Mouse (Mus musculus): ENCODE results near the gene Gm20662. TPM values are rescaled to one million over a fixed set of nuclear protein-coding genes. Genes with fewer than 3 reads are reported as not detected.

The Gm20662 gene
- polyA plus RNA-seq, 1 experiment from 2014 or later, result 0.84 TPM

DNA sequence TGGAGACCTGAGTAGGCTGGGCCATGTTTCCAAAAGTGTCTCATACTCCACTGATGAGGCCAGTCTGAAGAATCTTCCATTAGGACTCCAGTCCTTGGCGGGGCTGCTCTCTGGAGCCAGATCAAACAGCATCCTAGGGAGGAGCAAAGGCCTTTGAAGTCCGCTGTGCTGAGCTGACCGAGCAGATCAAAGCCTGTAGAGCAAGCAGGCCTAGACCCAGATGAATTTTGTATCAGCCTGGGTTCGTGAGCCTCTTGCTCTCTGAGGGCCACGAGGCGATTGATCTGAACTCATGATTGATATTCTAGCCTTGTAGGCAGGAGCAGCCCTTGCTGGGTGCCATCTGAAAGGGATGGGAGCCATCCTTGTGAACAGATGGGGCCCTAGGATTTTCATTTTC is 36.3 kb upstream of the Gm20662 start:
- Histone ChIP-seq H3K27me3 (ENCODE audit: control insufficient read depth, insufficient read depth, low read length) (no peaks in the 10 kb centered on the region), H3K9ac (replicated peaks; ENCODE audit: low read depth, low read length) (no peak overlapping the region), H3K4me1 (ENCODE audit: control insufficient read depth, insufficient read depth, low read length) (no peaks in the 10 kb centered on the region), H3K4me3 (ENCODE audit: low read depth, low read length) (no peak overlapping the region), H3K36me3 (ENCODE audit: control insufficient read depth, insufficient read depth, low read length) (peaks cover 27% of the 10 kb centered on the region; the same call in 1 of the 2 replicates), H3K27ac (ENCODE audit: low read length) (no peak overlapping the region), H3K9me3 (ENCODE audit: control insufficient read depth, low read depth, low read length) (no peaks in the 10 kb centered on the region), H3K4me2 (replicated peaks; ENCODE audit: low read depth, low read length) (no peak overlapping the region)
- ATAC-seq (ENCODE audit: insufficient number of reproducible peaks, insufficient read depth, low FRiP score, low read depth), result no peak
- 44% methylated on average over 6 of the region's 6 CpGs for WGBS

DNA sequence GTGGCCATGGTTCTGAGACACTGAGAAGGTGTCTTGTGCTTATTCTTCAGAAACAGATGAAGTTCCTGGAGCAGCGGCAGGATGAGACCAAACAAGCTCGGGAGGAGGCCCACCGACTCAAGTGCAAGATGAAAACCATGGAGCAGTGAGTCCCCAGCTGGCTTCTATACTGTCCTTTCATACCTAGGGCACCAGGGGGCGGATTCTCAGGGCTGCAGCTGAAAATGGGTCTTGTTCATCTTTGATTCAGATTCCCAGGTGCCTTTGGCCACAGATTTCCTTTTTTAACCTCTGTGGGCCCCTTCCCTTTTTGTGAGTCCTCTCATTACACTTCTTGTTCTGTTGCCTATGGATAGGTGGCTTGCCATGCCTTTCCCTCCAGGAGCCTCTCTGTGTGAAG is 35.2 kb upstream of the Gm20662 start:
- Histone ChIP-seq H3K4me1 (ENCODE audit: control insufficient read depth, insufficient read depth, low read length) (no peaks in the 10 kb centered on the region), H3K36me3 (ENCODE audit: control insufficient read depth, insufficient read depth, low read length) (peaks cover 27% of the 10 kb centered on the region; the same call in 1 of the 2 replicates), H3K9me3 (ENCODE audit: control insufficient read depth, low read depth, low read length) (no peaks in the 10 kb centered on the region), H3K9ac (replicated peaks; ENCODE audit: low read depth, low read length) (no peak overlapping the region), H3K27me3 (ENCODE audit: control insufficient read depth, insufficient read depth, low read length) (no peaks in the 10 kb centered on the region), H3K27ac (ENCODE audit: low read length) (no peak overlapping the region), H3K4me3 (ENCODE audit: low read depth, low read length) (no peak overlapping the region), H3K4me2 (replicated peaks; ENCODE audit: low read depth, low read length) (no peak overlapping the region)
- ATAC-seq (ENCODE audit: insufficient number of reproducible peaks, insufficient read depth, low FRiP score, low read depth), result no peak
- WGBS, result 76% methylated on average over 4 of the region's 4 CpGs

DNA sequence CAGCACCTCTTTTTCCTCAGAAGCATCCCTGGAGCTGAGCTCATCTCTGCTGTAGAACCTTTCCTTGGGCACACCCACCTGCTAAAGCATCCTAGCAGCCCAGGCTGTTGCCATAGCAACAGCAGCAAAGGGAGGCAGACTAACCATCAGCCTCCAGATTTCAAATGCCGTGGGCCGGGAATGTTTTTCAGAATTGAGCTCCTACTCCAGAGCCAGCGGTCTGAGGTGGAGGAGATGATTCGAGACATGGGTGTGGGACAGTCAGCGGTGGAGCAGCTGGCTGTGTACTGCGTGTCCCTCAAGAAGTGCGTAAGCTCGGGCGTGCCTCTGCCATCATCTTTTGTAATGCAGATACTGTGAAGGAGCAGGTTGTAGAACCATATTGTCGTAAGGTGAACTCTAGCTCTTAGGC is 34.8 kb upstream of the Gm20662 start:
- H3K27me3 ChIP-seq (ENCODE audit: control insufficient read depth, insufficient read depth, low read length), result no peaks in the 10 kb centered on the region
- 87% methylated on average over 10 of the region's 10 CpGs for WGBS
- H3K9ac ChIP-seq (replicated peaks; ENCODE audit: low read depth, low read length), result no peak overlapping the region
- peak overlapping the region; percentile 15; the same call in 1 of the 2 replicates for H3K27ac ChIP-seq (ENCODE audit: low read length)
- no peak overlapping the region for H3K4me2 ChIP-seq (replicated peaks; ENCODE audit: low read depth, low read length)
- no peak for ATAC-seq (ENCODE audit: insufficient number of reproducible peaks, insufficient read depth, low FRiP score, low read depth)
- H3K4me3 ChIP-seq (ENCODE audit: low read depth, low read length), result no peak overlapping the region
- H3K4me1 ChIP-seq (ENCODE audit: control insufficient read depth, insufficient read depth, low read length), result no peaks in the 10 kb centered on the region
- peaks cover 27% of the 10 kb centered on the region; the same call in 1 of the 2 replicates for H3K36me3 ChIP-seq (ENCODE audit: control insufficient read depth, insufficient read depth, low read length)
- no peaks in the 10 kb centered on the region for H3K9me3 ChIP-seq (ENCODE audit: control insufficient read depth, low read depth, low read length)

DNA sequence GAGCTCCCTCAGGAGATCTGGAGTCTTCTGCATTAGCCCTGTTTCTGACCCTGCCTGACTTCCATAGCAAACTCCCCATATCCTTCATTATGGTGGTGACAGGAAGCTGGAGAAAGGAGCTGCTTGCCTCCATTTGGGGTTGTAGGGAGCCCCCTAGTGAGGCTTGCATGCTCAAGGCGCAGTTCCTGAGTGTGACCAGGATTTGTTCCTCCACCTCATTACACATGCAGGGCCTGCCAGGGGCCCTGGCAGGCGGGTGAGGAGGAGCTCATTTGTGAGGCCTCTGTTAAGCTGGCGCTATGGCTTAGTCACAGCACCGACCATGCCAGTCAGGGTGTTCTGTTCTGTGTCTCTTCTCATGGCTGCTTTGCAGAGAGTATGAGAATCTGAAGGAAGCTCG is 34.3 kb upstream of the Gm20662 start:
- Histone ChIP-seq H3K4me2 (replicated peaks; ENCODE audit: low read depth, low read length) (no peak overlapping the region), H3K27me3 (ENCODE audit: control insufficient read depth, insufficient read depth, low read length) (no peaks in the 10 kb centered on the region), H3K36me3 (ENCODE audit: control insufficient read depth, insufficient read depth, low read length) (peaks cover 27% of the 10 kb centered on the region; the same call in 1 of the 2 replicates), H3K4me3 (ENCODE audit: low read depth, low read length) (no peak overlapping the region), H3K9ac (replicated peaks; ENCODE audit: low read depth, low read length) (no peak overlapping the region), H3K27ac (ENCODE audit: low read length) (peak overlapping the region; percentile 15; the same call in 1 of the 2 replicates), H3K4me1 (ENCODE audit: control insufficient read depth, insufficient read depth, low read length) (no peaks in the 10 kb centered on the region), H3K9me3 (ENCODE audit: control insufficient read depth, low read depth, low read length) (no peaks in the 10 kb centered on the region)
- 57% methylated on average over 5 of the region's 5 CpGs for WGBS
- no peak for ATAC-seq (ENCODE audit: insufficient number of reproducible peaks, insufficient read depth, low FRiP score, low read depth)

DNA sequence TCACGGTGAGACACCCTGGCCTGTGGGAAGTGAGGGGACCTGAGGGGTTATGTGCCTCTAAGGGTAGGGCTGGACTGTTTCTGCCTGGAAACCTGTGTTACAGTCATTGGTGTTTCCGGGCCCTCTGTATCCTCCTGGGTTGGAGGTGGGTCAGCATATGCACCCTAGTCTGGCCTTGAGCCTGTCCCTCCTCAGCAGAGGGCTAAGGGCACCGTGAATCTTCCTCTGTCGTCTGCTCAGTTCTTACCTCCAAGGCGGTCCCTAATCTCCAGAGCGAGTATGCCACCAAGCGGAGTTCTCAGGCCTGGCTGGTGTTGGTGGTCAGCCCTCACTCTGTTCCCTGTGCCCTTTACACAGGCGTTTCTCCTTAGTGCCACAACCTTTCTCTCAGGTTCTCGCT is 33.2 kb upstream of the Gm20662 start:
- no peak for ATAC-seq (ENCODE audit: insufficient number of reproducible peaks, insufficient read depth, low FRiP score, low read depth)
- H3K27me3 ChIP-seq (ENCODE audit: control insufficient read depth, insufficient read depth, low read length), result no peaks in the 10 kb centered on the region
- peaks cover 26% of the 10 kb centered on the region for H3K36me3 ChIP-seq (ENCODE audit: control insufficient read depth, insufficient read depth, low read length)
- no peak overlapping the region for H3K27ac ChIP-seq (ENCODE audit: low read length)
- H3K9ac ChIP-seq (replicated peaks; ENCODE audit: low read depth, low read length), result no peak overlapping the region
- 91% methylated on average over 9 of the region's 9 CpGs for WGBS
- no peaks in the 10 kb centered on the region for H3K9me3 ChIP-seq (ENCODE audit: control insufficient read depth, low read depth, low read length)
- H3K4me2 ChIP-seq (replicated peaks; ENCODE audit: low read depth, low read length), result no peak overlapping the region
- H3K4me3 ChIP-seq (ENCODE audit: low read depth, low read length), result no peak overlapping the region
- no peaks in the 10 kb centered on the region for H3K4me1 ChIP-seq (ENCODE audit: control insufficient read depth, insufficient read depth, low read length)

DNA sequence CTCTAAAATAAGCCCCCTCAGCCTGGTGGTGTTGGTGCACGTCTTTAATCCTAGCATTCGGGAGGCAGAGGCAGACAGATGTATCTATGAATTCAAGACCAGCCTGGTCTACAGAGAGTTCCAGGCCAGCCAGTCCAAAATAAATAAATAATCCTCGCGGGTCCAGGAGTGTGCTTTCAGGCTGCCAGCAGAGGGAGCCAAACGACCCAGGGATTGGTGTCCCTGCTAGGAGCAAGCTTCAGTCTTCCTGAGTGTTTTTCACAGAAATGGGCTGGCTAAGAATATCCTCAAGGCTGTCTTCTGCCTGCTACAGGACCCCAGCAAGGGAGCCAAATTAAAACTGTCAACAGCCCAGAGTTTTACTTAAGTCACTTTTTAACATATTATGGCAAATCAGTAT is 32.4 kb upstream of the Gm20662 start:
- peaks cover 28% of the 10 kb centered on the region for H3K36me3 ChIP-seq (ENCODE audit: control insufficient read depth, insufficient read depth, low read length)
- no peak overlapping the region for H3K9ac ChIP-seq (replicated peaks; ENCODE audit: low read depth, low read length)
- no peak overlapping the region for H3K4me3 ChIP-seq (ENCODE audit: low read depth, low read length)
- H3K9me3 ChIP-seq (ENCODE audit: control insufficient read depth, low read depth, low read length), result no peaks in the 10 kb centered on the region
- 14% methylated on average over 5 of the region's 5 CpGs for WGBS
- ATAC-seq (ENCODE audit: insufficient number of reproducible peaks, insufficient read depth, low FRiP score, low read depth), result peak; percentile 59; the same call in 1 of the 2 replicates
- no peak overlapping the region for H3K4me2 ChIP-seq (replicated peaks; ENCODE audit: low read depth, low read length)
- H3K27ac ChIP-seq (ENCODE audit: low read length), result no peak overlapping the region
- H3K4me1 ChIP-seq (ENCODE audit: control insufficient read depth, insufficient read depth, low read length), result no peaks in the 10 kb centered on the region
- no peaks in the 10 kb centered on the region for H3K27me3 ChIP-seq (ENCODE audit: control insufficient read depth, insufficient read depth, low read length)

DNA sequence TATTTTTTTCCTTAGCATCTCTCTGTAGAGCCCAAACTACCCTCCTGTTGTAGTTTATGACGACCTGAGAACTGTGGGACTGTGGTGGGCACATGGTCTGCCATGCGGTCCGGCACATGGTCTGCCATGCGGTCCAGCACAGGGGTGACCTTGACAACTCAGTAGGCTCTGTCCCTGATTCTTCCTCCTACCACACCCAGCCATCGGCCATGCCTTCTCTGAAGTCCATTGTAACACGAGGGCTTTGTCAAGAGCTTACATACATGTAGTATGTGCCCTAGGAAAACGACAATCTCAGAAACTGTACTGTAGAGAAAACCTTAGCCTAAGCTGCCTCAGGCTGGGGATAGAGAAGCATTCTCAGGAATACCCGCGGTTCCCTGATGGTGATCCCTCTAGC is 31.5 kb upstream of the Gm20662 start:
- Histone ChIP-seq H3K4me2 (replicated peaks; ENCODE audit: low read depth, low read length) (no peak overlapping the region), H3K27me3 (ENCODE audit: control insufficient read depth, insufficient read depth, low read length) (no peaks in the 10 kb centered on the region), H3K36me3 (ENCODE audit: control insufficient read depth, insufficient read depth, low read length) (peaks cover 28% of the 10 kb centered on the region), H3K9ac (replicated peaks; ENCODE audit: low read depth, low read length) (no peak overlapping the region), H3K27ac (ENCODE audit: low read length) (no peak overlapping the region), H3K9me3 (ENCODE audit: control insufficient read depth, low read depth, low read length) (no peaks in the 10 kb centered on the region), H3K4me3 (ENCODE audit: low read depth, low read length) (no peak overlapping the region), H3K4me1 (ENCODE audit: control insufficient read depth, insufficient read depth, low read length) (no peaks in the 10 kb centered on the region)
- WGBS, result 93% methylated on average over 9 of the region's 9 CpGs
- ATAC-seq (ENCODE audit: insufficient number of reproducible peaks, insufficient read depth, low FRiP score, low read depth), result no peak

DNA sequence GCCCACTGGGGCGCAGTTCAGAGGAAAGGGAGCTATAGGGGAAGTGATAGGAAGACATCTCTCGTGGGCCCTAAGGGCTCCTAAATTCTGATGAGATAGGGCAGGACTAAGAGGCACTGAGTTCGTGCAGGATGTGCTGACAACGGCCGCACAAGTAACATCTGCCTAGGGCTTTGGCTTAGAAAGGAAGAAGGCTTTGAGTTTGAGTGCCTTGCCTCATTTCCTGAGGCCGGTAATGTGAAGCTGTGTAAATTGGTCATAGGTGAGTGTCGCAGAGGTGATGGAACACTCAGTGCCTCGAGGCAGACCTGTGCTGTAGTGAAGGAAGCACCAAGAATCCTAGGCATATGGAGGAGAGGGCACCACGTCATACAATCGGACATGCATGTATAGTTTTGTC is 29.5 kb upstream of the Gm20662 start:
- ATAC-seq (ENCODE audit: insufficient number of reproducible peaks, insufficient read depth, low FRiP score, low read depth), result no peak
- Histone ChIP-seq H3K27me3 (ENCODE audit: control insufficient read depth, insufficient read depth, low read length) (no peaks in the 10 kb centered on the region), H3K4me3 (ENCODE audit: low read depth, low read length) (no peak overlapping the region), H3K27ac (ENCODE audit: low read length) (no peak overlapping the region), H3K9ac (replicated peaks; ENCODE audit: low read depth, low read length) (no peak overlapping the region), H3K4me1 (ENCODE audit: control insufficient read depth, insufficient read depth, low read length) (no peaks in the 10 kb centered on the region), H3K9me3 (ENCODE audit: control insufficient read depth, low read depth, low read length) (no peaks in the 10 kb centered on the region), H3K4me2 (replicated peaks; ENCODE audit: low read depth, low read length) (no peak overlapping the region), H3K36me3 (ENCODE audit: control insufficient read depth, insufficient read depth, low read length) (peaks cover 17% of the 10 kb centered on the region)
- WGBS, result 86% methylated on average over 10 of the region's 10 CpGs

DNA sequence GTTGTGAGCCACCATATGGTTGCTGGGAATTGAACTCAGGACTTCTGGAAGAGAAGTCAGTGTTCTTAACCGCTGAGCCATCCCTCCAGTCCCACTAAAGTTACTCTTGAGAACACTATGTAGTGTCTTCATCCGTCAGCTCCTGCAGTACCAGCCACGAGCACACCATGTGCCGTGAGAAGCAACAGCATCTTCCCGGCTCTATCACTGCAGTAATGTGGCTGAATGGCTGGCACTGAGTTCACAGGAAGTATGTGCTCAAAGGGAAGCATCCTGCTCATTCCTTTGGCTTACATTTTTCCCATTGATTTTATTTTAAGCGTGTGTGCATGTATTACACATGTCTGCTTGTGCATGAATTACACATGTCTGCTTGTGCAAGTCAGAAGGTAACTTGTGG is 28.7 kb upstream of the Gm20662 start:
- Histone ChIP-seq H3K4me1 (ENCODE audit: control insufficient read depth, insufficient read depth, low read length) (no peaks in the 10 kb centered on the region), H3K36me3 (ENCODE audit: control insufficient read depth, insufficient read depth, low read length) (peaks cover 12% of the 10 kb centered on the region), H3K9ac (replicated peaks; ENCODE audit: low read depth, low read length) (no peak overlapping the region), H3K4me2 (replicated peaks; ENCODE audit: low read depth, low read length) (no peak overlapping the region), H3K4me3 (ENCODE audit: low read depth, low read length) (no peak overlapping the region), H3K9me3 (ENCODE audit: control insufficient read depth, low read depth, low read length) (no peaks in the 10 kb centered on the region), H3K27me3 (ENCODE audit: control insufficient read depth, insufficient read depth, low read length) (no peaks in the 10 kb centered on the region), H3K27ac (ENCODE audit: low read length) (no peak overlapping the region)
- ATAC-seq (ENCODE audit: insufficient number of reproducible peaks, insufficient read depth, low FRiP score, low read depth), result no peak
- 87% methylated on average over 6 of the region's 6 CpGs for WGBS

Data from stomach, embryonic 14.5 days (tissue).